Mouse (Mus musculus): ENCODE measurements around the gene Yju2. TPM values are rescaled to one million over a fixed set of nuclear protein-coding genes. Genes with fewer than 3 reads are reported as not detected.

Yju2 gene
- polyA plus RNA-seq (2012; rRNA removed) = 2.5 and 2.8 TPM in 2 replicates

GRCm38 (mm10) chr17:55958918-55959728 is at the start of gene Yju2:
Gene Yju2, plus strand, starts transcription at chr17:55959099.

GRCm38 (mm10) chr17:55949400-55949799 is 9.5 kb upstream of the Yju2 start, which contains the start of gene Zfp119b:
Gene Zfp119b, minus strand, starts transcription at chr17:55949500.

GRCm38 (mm10) chr17:55952447-55953027 is 6.4 kb upstream of the Yju2 start, which contains the start of gene Ebi3:
Gene Ebi3, plus strand, starts transcription at chr17:55952640.

GRCm38 (mm10) chr17:55969966-55970891 is 11.3 kb downstream of the Yju2 start, which contains the start of gene Shd:
Gene Shd, plus strand, starts transcription at chr17:55970467.

DNA sequence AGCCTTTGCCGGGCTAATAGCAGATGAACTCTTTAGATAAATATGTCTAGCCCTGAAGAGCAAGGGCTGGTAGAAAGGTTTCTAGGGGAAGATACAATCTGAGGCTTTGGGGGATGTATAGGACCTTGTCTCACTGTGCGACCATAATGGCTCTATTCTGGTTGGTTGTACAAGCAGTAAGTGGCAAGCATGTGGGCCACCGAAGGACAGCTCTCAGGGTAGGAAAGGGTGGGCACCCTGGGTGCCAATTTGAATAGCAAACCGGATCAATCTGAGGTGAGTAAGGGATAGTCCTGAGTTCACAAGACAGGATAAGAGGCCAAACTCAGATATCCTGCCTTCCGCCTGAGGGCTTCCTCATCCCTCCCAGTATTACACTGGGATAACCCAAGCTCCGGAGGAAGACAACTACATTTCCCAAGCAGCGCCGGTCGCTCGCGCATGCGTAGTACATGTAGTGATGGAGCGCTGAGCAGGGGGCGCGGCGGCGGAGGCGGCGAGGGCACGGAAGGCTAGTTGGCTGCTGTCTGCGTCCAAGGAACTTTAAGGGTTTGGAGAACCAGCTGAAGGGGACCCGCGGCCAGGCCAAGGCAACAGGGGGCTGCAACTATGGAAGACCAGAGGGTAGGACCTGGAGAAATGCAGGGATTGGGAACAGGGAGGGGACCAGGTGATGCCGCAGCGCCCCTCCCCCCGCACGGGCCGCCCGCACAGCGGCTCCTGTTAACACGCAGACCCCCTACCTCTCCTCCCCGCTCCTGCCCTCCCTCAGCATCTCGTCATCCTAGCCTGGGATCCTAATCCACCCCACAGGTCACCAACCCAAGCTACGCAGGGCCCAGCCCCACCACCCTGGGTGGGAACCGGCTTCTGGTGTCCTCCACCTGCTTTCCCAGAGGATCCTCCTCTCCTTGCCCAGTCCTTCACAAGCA is 27.4 kb downstream of the Yju2 start, which contains the start of gene Fsd1:
TSS of gene Fsd1 (plus strand) at position 480 of the 932 bp plus-strand sequence.

DNA sequence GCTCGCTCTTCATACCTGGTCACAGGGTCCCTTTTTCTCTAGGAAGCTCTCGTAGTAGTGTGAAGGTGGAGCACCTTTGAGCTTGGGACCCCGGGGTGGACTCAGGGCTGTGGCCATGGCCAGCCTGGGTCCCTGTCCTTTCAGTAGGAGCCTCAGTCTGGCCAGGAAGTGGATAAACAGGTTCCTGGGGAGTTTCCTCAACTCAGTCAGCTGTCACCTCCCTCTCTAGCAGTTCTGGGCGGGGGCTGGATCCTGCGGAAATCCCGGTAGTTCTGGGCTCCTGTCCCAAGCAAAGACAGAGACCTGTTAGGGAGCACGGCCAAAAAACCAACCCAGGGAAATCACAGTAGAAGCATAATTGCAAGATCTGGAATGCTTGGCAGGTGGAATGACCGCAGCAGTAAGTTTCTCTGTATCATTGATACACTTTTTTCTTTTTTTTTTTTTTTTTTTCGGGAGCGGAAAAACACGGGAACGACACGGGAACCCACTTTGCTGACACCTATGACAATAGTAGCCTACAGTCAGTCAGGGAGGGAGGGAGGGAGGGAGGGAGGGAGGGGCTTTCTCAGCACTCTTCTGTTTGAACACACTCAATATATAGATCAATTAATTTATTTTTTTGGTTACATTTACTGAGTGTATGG is 46.6 kb downstream of the Yju2 start, which contains the start of the genes Stap2 and Mpnd:
TSS of gene Stap2 (minus strand) at position 170 of the 647 bp plus-strand sequence.
TSS of gene Mpnd (plus strand) at position 297 of the 647 bp plus-strand sequence.

Other genes with a start within 250 kb of the Yju2 start
- gene Pot1b, start 246.5 kb upstream of the Yju2 start, polyA plus RNA-seq (2012; rRNA removed) = 0.16 and 0.18 TPM in 2 replicates
- 0.14 and 0.15 TPM in 2 replicates for gene Adgre4, start 209.1 kb upstream of the Yju2 start, polyA plus RNA-seq (2012; rRNA removed)
- gene Zfp119a, start 80.2 kb upstream of the Yju2 start, polyA plus RNA-seq (2012; rRNA removed) = not detected in 2 replicates
- gene Zfp959, start 67.0 kb upstream of the Yju2 start, polyA plus RNA-seq (2012; rRNA removed) = 0.03 and 0.10 TPM in 2 replicates
- not detected in 2 replicates for gene Zfp119b, start 9.6 kb upstream of the Yju2 start, polyA plus RNA-seq (2012; rRNA removed)
- gene Ebi3, start 6.5 kb upstream of the Yju2 start, polyA plus RNA-seq (2012; rRNA removed) = 1.7 and 3.1 TPM in 2 replicates
- 1.0 and 2.0 TPM in 2 replicates for gene Shd, start 11.4 kb downstream of the Yju2 start, polyA plus RNA-seq (2012; rRNA removed)
- gene Fsd1, start 27.4 kb downstream of the Yju2 start, polyA plus RNA-seq (2012; rRNA removed) = 0.23 and 0.35 TPM in 2 replicates
- 35.8 and 36.1 TPM in 2 replicates for gene Stap2, start 46.5 kb downstream of the Yju2 start, polyA plus RNA-seq (2012; rRNA removed)
- gene Mpnd, start 46.6 kb downstream of the Yju2 start, polyA plus RNA-seq (2012; rRNA removed) = 68.7 and 91.5 TPM in 2 replicates
- gene Sh3gl1, start 77.5 kb downstream of the Yju2 start, polyA plus RNA-seq (2012; rRNA removed) = 56.0 and 61.6 TPM in 2 replicates
- gene Chaf1a, start 81.3 kb downstream of the Yju2 start, polyA plus RNA-seq (2012; rRNA removed) = 1.4 and 2.1 TPM in 2 replicates
- 25.8 and 28.1 TPM in 2 replicates for gene Ubxn6, start 115.9 kb downstream of the Yju2 start, polyA plus RNA-seq (2012; rRNA removed)
- gene Hdgfl2, start 120.5 kb downstream of the Yju2 start, polyA plus RNA-seq (2012; rRNA removed) = 22.5 and 23.4 TPM in 2 replicates
- 10.9 and 12.4 TPM in 2 replicates for gene Plin4, start 150.7 kb downstream of the Yju2 start, polyA plus RNA-seq (2012; rRNA removed)
- 0.91 and 1.1 TPM in 2 replicates for gene Plin5, start 158.5 kb downstream of the Yju2 start, polyA plus RNA-seq (2012; rRNA removed)
- 20.4 and 44.5 TPM in 2 replicates for gene Lrg1, start 162.9 kb downstream of the Yju2 start, polyA plus RNA-seq (2012; rRNA removed)
- 4.3 and 10.0 TPM in 2 replicates for gene Sema6b, start 181.2 kb downstream of the Yju2 start, polyA plus RNA-seq (2012; rRNA removed)
- 1.9 and 2.3 TPM in 2 replicates for gene Tnfaip8l1, start 203.4 kb downstream of the Yju2 start, polyA plus RNA-seq (2012; rRNA removed)
- gene Mydgf, start 224.8 kb downstream of the Yju2 start, polyA plus RNA-seq (2012; rRNA removed) = 58.8 and 74.9 TPM in 2 replicates

Measured in stomach, adult 2 months (tissue).